Mouse (Mus musculus) C2C12 (cell line): Measurements from ENCODE around the gene Atf3.

Experiments
- CTCF ChIP-seq: IDR thresholded peaks from one replicate; pipeline ENCODE4 v1.5.1; 2011; ENCODE audit not compliant: control insufficient read depth, insufficient read depth, insufficient read length
- MYOG ChIP-seq: IDR thresholded peaks from one replicate; pipeline ENCODE4 v1.6.1; 2011; ENCODE audit not compliant: control insufficient read depth, insufficient read length; ENCODE audit errors: extremely low read depth
- USF1 ChIP-seq: IDR thresholded peaks from one replicate; pipeline ENCODE4 v1.6.1; 2011; ENCODE audit warnings: low read depth, mild to moderate bottlenecking, control low read depth, moderate library complexity

DNA sequence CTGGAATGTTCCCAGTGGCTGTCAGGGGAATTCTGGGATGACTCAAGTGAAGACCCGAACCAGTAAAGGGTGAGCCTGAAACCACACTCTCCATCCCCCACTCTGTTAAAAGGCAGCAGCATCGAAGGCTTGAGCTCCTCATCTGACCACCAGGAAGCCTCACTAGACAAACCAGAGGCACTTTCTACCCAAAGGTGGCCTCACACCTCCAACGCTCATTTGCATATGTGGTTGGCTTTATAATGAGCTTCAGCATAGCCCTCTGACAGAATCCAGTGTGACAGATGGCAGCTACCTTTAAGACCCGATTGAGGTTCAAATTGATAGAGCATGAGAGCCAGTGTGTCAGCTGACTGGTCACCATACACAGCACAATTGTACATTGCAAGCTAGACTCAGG, 93.6 kb downstream of the Atf3 start:
- TF ChIP-seq CTCF: no peak
- TF ChIP-seq MYOG: no peak
- no peak for TF ChIP-seq USF1
